Mouse (Mus musculus) embryo, embryonic 11.5 days (tissue): Measurements from ENCODE around the gene Tpp1.

Experiments used
- DNase-seq: peaks from one replicate; pipeline ENCODE4 v3.0.0-alpha.2; 2012; ENCODE audit warnings: low read depth, low spot score

The Tpp1 gene

GRCm38 (mm10) chr7:105728701-105729428 is 23.2 kb downstream of the Tpp1 start:
- no peak for DNase-seq

- DNase-seq = no peak
Measured at GRCm38 (mm10) chr7:105726980-105727325, 25.1 kb downstream of the Tpp1 start.

GRCm38 (mm10) chr7:105726144-105726979 is 25.7 kb downstream of the Tpp1 start:
- DNase-seq = peak; percentile 49

GRCm38 (mm10) chr7:105721916-105722315 is 30.1 kb downstream of the Tpp1 start:
- DNase-seq = no peak

- no peak for DNase-seq
Measured at GRCm38 (mm10) chr7:105715366-105715765, 36.7 kb downstream of the Tpp1 start.

GRCm38 (mm10) chr7:105708733-105709132 is 43.3 kb downstream of the Tpp1 start:
- no peak for DNase-seq

GRCm38 (mm10) chr7:105703816-105704215 is 48.2 kb downstream of the Tpp1 start:
- no peak for DNase-seq

GRCm38 (mm10) chr7:105703184-105703583 is 48.9 kb downstream of the Tpp1 start:
- no peak for DNase-seq
